Mouse (Mus musculus): ENCODE results near the gene Metap1. TPM values are rescaled to one million over a fixed set of nuclear protein-coding genes. Genes with fewer than 3 reads are reported as not detected.

Gene Metap1
- 32.2 TPM for polyA plus RNA-seq (2012; fragmentation: generic; extraction: Trizol)
- long read RNA-seq, experiment 1, transcript Metap1-201 (11 exons, 2,686 nt): major isoform, 31 of 38 reads
- long read RNA-seq, experiment 1, partial matches to known transcripts: 1 of 38 reads
- long read RNA-seq, experiment 1, other reads (novel, unspliced or antisense): 6 of 38 reads
- long read RNA-seq, experiment 2, transcript Metap1-201 (11 exons, 2,686 nt): major isoform, 331 of 378 reads
- long read RNA-seq, experiment 2, partial matches to known transcripts: 7 of 378 reads
- long read RNA-seq, experiment 2, other reads (novel, unspliced or antisense): 38 of 378 reads

GRCm38 (mm10) chr3:138489327-138490033, at the start of gene Metap1:
Metap1 (minus strand) TSS chr3:138489515.
- H3K36me3 ChIP-seq (ENCODE audit: control insufficient read depth, insufficient read depth): peaks cover 16% of the 10 kb centered on the region
- H3ac ChIP-seq (ENCODE audit: control insufficient read depth, insufficient read length, low read depth): peak within 1 kb of the TSS; percentile 93
- no peaks in the 10 kb centered on the region for H3K27me3 ChIP-seq (ENCODE audit: control insufficient read depth, insufficient read depth, insufficient read length)
- peak within 1 kb of the TSS; percentile 75 for H3K4me3 ChIP-seq (ENCODE audit: insufficient read depth, poor library complexity, severe bottlenecking)
- H3K79me3 ChIP-seq (ENCODE audit: low read depth): peaks cover 39% of the 10 kb centered on the region
- peaks cover 48% of the 10 kb centered on the region for H3K79me2 ChIP-seq (ENCODE audit: control insufficient read depth, insufficient read depth)
- TF ChIP-seq CTCF (IDR thresholded peaks at IDR 0.05; ENCODE audit: control insufficient read depth, insufficient read depth, insufficient read length): no peak
- TF ChIP-seq USF1 (IDR thresholded peaks at IDR 0.05; ENCODE audit: low read depth): peak; percentile 72
- peak; percentile 61 for TF ChIP-seq MAX (IDR thresholded peaks at IDR 0.05)

- TF ChIP-seq CTCF (IDR thresholded peaks at IDR 0.05; ENCODE audit: control insufficient read depth, insufficient read depth, insufficient read length) (no peak), MYOG (IDR thresholded peaks at IDR 0.05; ENCODE audit: control insufficient read depth, extremely low read depth, insufficient read length) (no peak), MYOD1 (IDR thresholded peaks at IDR 0.05; ENCODE audit: control insufficient read depth, insufficient read length, low read depth) (no peak), MAX (IDR thresholded peaks at IDR 0.05) (no peak), USF1 (IDR thresholded peaks at IDR 0.05; ENCODE audit: low read depth) (no peak), FOSL1 (IDR thresholded peaks at IDR 0.05; ENCODE audit: insufficient read depth, low read length, poor library complexity, severe bottlenecking) (no peak)
- Histone ChIP-seq H3K79me2 (ENCODE audit: control insufficient read depth, insufficient read depth) (peaks cover 100% of the 10 kb centered on the region), H3K27me3 (ENCODE audit: control insufficient read depth, insufficient read depth, insufficient read length) (no peaks in the 10 kb centered on the region), H3ac (ENCODE audit: control insufficient read depth, insufficient read length, low read depth) (no peak overlapping the region), H3K36me3 (ENCODE audit: control insufficient read depth, insufficient read depth) (peaks cover 20% of the 10 kb centered on the region), H3K79me3 (ENCODE audit: low read depth) (peaks cover 99% of the 10 kb centered on the region), H3K4me3 (ENCODE audit: insufficient read depth, poor library complexity, severe bottlenecking) (no peak overlapping the region)
Observed at GRCm38 (mm10) chr3:138536031-138536430, 46.7 kb upstream of the Metap1 start.

GRCm38 (mm10) chr3:138532764-138533163, 43.4 kb upstream of the Metap1 start:
- peaks cover 97% of the 10 kb centered on the region for H3K79me3 ChIP-seq (ENCODE audit: low read depth)
- peaks cover 100% of the 10 kb centered on the region for H3K79me2 ChIP-seq (ENCODE audit: control insufficient read depth, insufficient read depth)
- no peak for TF ChIP-seq CTCF (IDR thresholded peaks at IDR 0.05; ENCODE audit: control insufficient read depth, insufficient read depth, insufficient read length)
- TF ChIP-seq MAX (IDR thresholded peaks at IDR 0.05): no peak
- no peak for TF ChIP-seq USF1 (IDR thresholded peaks at IDR 0.05; ENCODE audit: low read depth)
- TF ChIP-seq MYOG (IDR thresholded peaks at IDR 0.05; ENCODE audit: control insufficient read depth, extremely low read depth, insufficient read length): no peak
- TF ChIP-seq MYOD1 (IDR thresholded peaks at IDR 0.05; ENCODE audit: control insufficient read depth, insufficient read length, low read depth): no peak
- no peak for TF ChIP-seq CEBPB (IDR thresholded peaks at IDR 0.05; ENCODE audit: low read depth)
- no peak for TF ChIP-seq FOSL1 (IDR thresholded peaks at IDR 0.05; ENCODE audit: insufficient read depth, low read length, poor library complexity, severe bottlenecking)
- no peak overlapping the region for H3ac ChIP-seq (ENCODE audit: control insufficient read depth, insufficient read length, low read depth)
- no peak overlapping the region for H3K4me3 ChIP-seq (ENCODE audit: insufficient read depth, poor library complexity, severe bottlenecking)
- peaks cover 27% of the 10 kb centered on the region for H3K36me3 ChIP-seq (ENCODE audit: control insufficient read depth, insufficient read depth)
- H3K27me3 ChIP-seq (ENCODE audit: control insufficient read depth, insufficient read depth, insufficient read length): no peaks in the 10 kb centered on the region

- no peak for TF ChIP-seq CTCF (IDR thresholded peaks at IDR 0.05; ENCODE audit: control insufficient read depth, insufficient read depth, insufficient read length)
- no peak for TF ChIP-seq CEBPB (IDR thresholded peaks at IDR 0.05; ENCODE audit: low read depth)
- H3K36me3 ChIP-seq (ENCODE audit: control insufficient read depth, insufficient read depth): peaks cover 27% of the 10 kb centered on the region
- H3K79me2 ChIP-seq (ENCODE audit: control insufficient read depth, insufficient read depth): peaks cover 95% of the 10 kb centered on the region
- no peak overlapping the region for H3ac ChIP-seq (ENCODE audit: control insufficient read depth, insufficient read length, low read depth)
- H3K4me3 ChIP-seq (ENCODE audit: insufficient read depth, poor library complexity, severe bottlenecking): no peak overlapping the region
- no peaks in the 10 kb centered on the region for H3K27me3 ChIP-seq (ENCODE audit: control insufficient read depth, insufficient read depth, insufficient read length)
- H3K79me3 ChIP-seq (ENCODE audit: low read depth): peaks cover 88% of the 10 kb centered on the region
Observed at GRCm38 (mm10) chr3:138531479-138532181, 42.3 kb upstream of the Metap1 start.

GRCm38 (mm10) chr3:138530578-138531478, 41.5 kb upstream of the Metap1 start:
- Histone ChIP-seq H3K4me3 (ENCODE audit: insufficient read depth, poor library complexity, severe bottlenecking) (no peak overlapping the region), H3K36me3 (ENCODE audit: control insufficient read depth, insufficient read depth) (peaks cover 25% of the 10 kb centered on the region), H3ac (ENCODE audit: control insufficient read depth, insufficient read length, low read depth) (no peak overlapping the region), H3K27me3 (ENCODE audit: control insufficient read depth, insufficient read depth, insufficient read length) (no peaks in the 10 kb centered on the region), H3K79me2 (ENCODE audit: control insufficient read depth, insufficient read depth) (peaks cover 87% of the 10 kb centered on the region), H3K79me3 (ENCODE audit: low read depth) (peaks cover 80% of the 10 kb centered on the region)
- TF ChIP-seq CTCF (IDR thresholded peaks at IDR 0.05; ENCODE audit: control insufficient read depth, insufficient read depth, insufficient read length) (no peak), MYOD1 (IDR thresholded peaks at IDR 0.05; ENCODE audit: control insufficient read depth, insufficient read length, low read depth) (no peak), CEBPB (IDR thresholded peaks at IDR 0.05; ENCODE audit: low read depth) (no peak), USF1 (IDR thresholded peaks at IDR 0.05; ENCODE audit: low read depth) (no peak), MYOG (IDR thresholded peaks at IDR 0.05; ENCODE audit: control insufficient read depth, extremely low read depth, insufficient read length) (no peak), FOSL1 (IDR thresholded peaks at IDR 0.05; ENCODE audit: insufficient read depth, low read length, poor library complexity, severe bottlenecking) (no peak), MAX (IDR thresholded peaks at IDR 0.05) (no peak)

Measured in C2C12 (cell line).